Mouse (Mus musculus) bone marrow, adult 2 months (tissue): ENCODE results near the gene Pla2g15.

Source experiments
- CTCF ChIP-seq: fragments of 200-500 bp; IDR thresholded peaks from 2 replicates; pipeline ENCODE4 v1.5.1; 2011; ENCODE audit warnings: low read length, control low read depth; ENCODE audit not compliant: control insufficient read depth, insufficient read depth
- POLR2A ChIP-seq: fragments of 200-500 bp; IDR thresholded peaks from 2 replicates; pipeline ENCODE4 v1.6.1; 2011; ENCODE audit warnings: low read depth, mild to moderate bottlenecking, control low read depth, low read length, borderline replicate concordance; ENCODE audit not compliant: control insufficient read depth

GRCm38 (mm10) chr8:106145331-106145730 lies 4.9 kb upstream of the Pla2g15 start:
- TF ChIP-seq POLR2A (no peak), CTCF (no peak)
